Mouse (Mus musculus): Measurements from ENCODE around the gene Uba7.

DNA sequence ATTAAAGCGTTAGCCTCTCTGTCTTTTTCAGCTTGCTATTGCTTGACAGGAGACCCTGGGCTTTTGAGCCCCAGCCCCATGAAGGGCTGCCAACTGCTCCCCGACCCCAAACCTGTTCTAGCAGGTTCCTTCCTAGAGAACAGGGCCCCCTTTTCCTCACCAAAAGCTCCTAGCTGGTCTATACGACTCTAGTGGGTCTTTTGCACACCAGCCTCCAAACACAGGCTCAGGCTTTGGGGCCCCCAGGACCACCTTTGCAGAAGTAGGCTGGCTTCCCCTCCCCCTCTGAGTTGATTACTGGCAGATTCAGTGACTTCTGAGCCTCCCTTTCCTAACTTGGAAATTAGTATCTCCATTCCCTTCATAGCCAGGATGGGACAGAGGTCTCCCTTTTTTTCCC is 38.5 kb upstream of the Uba7 start:
- TF ChIP-seq POLR2A (IDR thresholded peaks at IDR 0.05; ENCODE audit: insufficient read depth, low read depth, low read length) (no peak), CTCF (IDR thresholded peaks at IDR 0.05; ENCODE audit: insufficient read depth, low read depth, low read length) (no peak)

Data from olfactory bulb, adult 2 months (tissue).